Mouse (Mus musculus): Measurements from ENCODE around the gene Olfr631. TPM values are rescaled to one million over a fixed set of nuclear protein-coding genes. Genes with fewer than 3 reads are reported as not detected.

The Olfr631 gene
- not detected for polyA plus RNA-seq (2014; fragmentation: Illumina TruSeq; extraction: RNeasy Lipid Tissue Mini Kit (QIAGEN cat#74804); ENCODE audit: low read depth, low replicate concordance)

GRCm38 (mm10) chr7:103928525-103928924, at the start of gene Olfr631:
Gene Olfr631 (plus strand): TSS chr7:103928825.

GRCm38 (mm10) chr7:103886152-103886551, 42.5 kb upstream of the Olfr631 start, which contains the start of gene Olfr66:
Gene Olfr66 (minus strand): TSS chr7:103886252.

GRCm38 (mm10) chr7:103894385-103894784, 34.2 kb upstream of the Olfr631 start, which contains the start of gene Olfr64:
Gene Olfr64 (minus strand): TSS chr7:103894485.

GRCm38 (mm10) chr7:103903187-103903586, 25.4 kb upstream of the Olfr631 start, which contains the start of gene Olfr65:
Gene Olfr65 (plus strand): TSS chr7:103903487.

GRCm38 (mm10) chr7:103934264-103934663, 5.6 kb downstream of the Olfr631 start, which contains the start of gene Olfr632:
Gene Olfr632 (plus strand): TSS chr7:103934347.

GRCm38 (mm10) chr7:103944137-103944536, 15.5 kb downstream of the Olfr631 start, which contains the start of gene Olfr633:
Gene Olfr633 (plus strand): TSS chr7:103944437.

GRCm38 (mm10) chr7:103970852-103971251, 42.2 kb downstream of the Olfr631 start, which contains the start of gene Olfr635:
Gene Olfr635 (plus strand): TSS chr7:103971152.

Other genes with a start within 250 kb of the Olfr631 start
- gene Olfr625-ps1, start 246.1 kb upstream of the Olfr631 start, polyA plus RNA-seq (2014; fragmentation: Illumina TruSeq; extraction: RNeasy Lipid Tissue Mini Kit (QIAGEN cat#74804); ENCODE audit: low read depth, low replicate concordance), result not detected
- gene Olfr243, start 214.2 kb upstream of the Olfr631 start, polyA plus RNA-seq (2014; fragmentation: Illumina TruSeq; extraction: RNeasy Lipid Tissue Mini Kit (QIAGEN cat#74804); ENCODE audit: low read depth, low replicate concordance), result not detected
- not detected for gene Olfr628, start 198.5 kb upstream of the Olfr631 start, polyA plus RNA-seq (2014; fragmentation: Illumina TruSeq; extraction: RNeasy Lipid Tissue Mini Kit (QIAGEN cat#74804); ENCODE audit: low read depth, low replicate concordance)
- not detected for gene Olfr629, start 183.9 kb upstream of the Olfr631 start, polyA plus RNA-seq (2014; fragmentation: Illumina TruSeq; extraction: RNeasy Lipid Tissue Mini Kit (QIAGEN cat#74804); ENCODE audit: low read depth, low replicate concordance)
- not detected for gene Olfr630, start 171.5 kb upstream of the Olfr631 start, polyA plus RNA-seq (2014; fragmentation: Illumina TruSeq; extraction: RNeasy Lipid Tissue Mini Kit (QIAGEN cat#74804); ENCODE audit: low read depth, low replicate concordance)
- not detected for gene Olfr69, start 157.2 kb upstream of the Olfr631 start, polyA plus RNA-seq (2014; fragmentation: Illumina TruSeq; extraction: RNeasy Lipid Tissue Mini Kit (QIAGEN cat#74804); ENCODE audit: low read depth, low replicate concordance)
- gene Olfr68, start 149.1 kb upstream of the Olfr631 start, polyA plus RNA-seq (2014; fragmentation: Illumina TruSeq; extraction: RNeasy Lipid Tissue Mini Kit (QIAGEN cat#74804); ENCODE audit: low read depth, low replicate concordance), result not detected
- not detected for gene Olfr67, start 137.0 kb upstream of the Olfr631 start, polyA plus RNA-seq (2014; fragmentation: Illumina TruSeq; extraction: RNeasy Lipid Tissue Mini Kit (QIAGEN cat#74804); ENCODE audit: low read depth, low replicate concordance)
- gene Hbb-bt, start 114.8 kb upstream of the Olfr631 start, polyA plus RNA-seq (2014; fragmentation: Illumina TruSeq; extraction: RNeasy Lipid Tissue Mini Kit (QIAGEN cat#74804); ENCODE audit: low read depth, low replicate concordance), result 7.8 TPM
- gene Hbb-bs, start 100.7 kb upstream of the Olfr631 start, polyA plus RNA-seq (2014; fragmentation: Illumina TruSeq; extraction: RNeasy Lipid Tissue Mini Kit (QIAGEN cat#74804); ENCODE audit: low read depth, low replicate concordance), result 111 TPM
- not detected for gene Hbb-bh2, start 88.3 kb upstream of the Olfr631 start, polyA plus RNA-seq (2014; fragmentation: Illumina TruSeq; extraction: RNeasy Lipid Tissue Mini Kit (QIAGEN cat#74804); ENCODE audit: low read depth, low replicate concordance)
- not detected for gene Hbb-bh1, start 85.7 kb upstream of the Olfr631 start, polyA plus RNA-seq (2014; fragmentation: Illumina TruSeq; extraction: RNeasy Lipid Tissue Mini Kit (QIAGEN cat#74804); ENCODE audit: low read depth, low replicate concordance)
- gene Hbb-y, start 75.6 kb upstream of the Olfr631 start, polyA plus RNA-seq (2014; fragmentation: Illumina TruSeq; extraction: RNeasy Lipid Tissue Mini Kit (QIAGEN cat#74804); ENCODE audit: low read depth, low replicate concordance), result not detected
- gene Olfr66, start 42.6 kb upstream of the Olfr631 start, polyA plus RNA-seq (2014; fragmentation: Illumina TruSeq; extraction: RNeasy Lipid Tissue Mini Kit (QIAGEN cat#74804); ENCODE audit: low read depth, low replicate concordance), result not detected
- not detected for gene Olfr64, start 34.3 kb upstream of the Olfr631 start, polyA plus RNA-seq (2014; fragmentation: Illumina TruSeq; extraction: RNeasy Lipid Tissue Mini Kit (QIAGEN cat#74804); ENCODE audit: low read depth, low replicate concordance)
- not detected for gene Olfr65, start 25.3 kb upstream of the Olfr631 start, polyA plus RNA-seq (2014; fragmentation: Illumina TruSeq; extraction: RNeasy Lipid Tissue Mini Kit (QIAGEN cat#74804); ENCODE audit: low read depth, low replicate concordance)
- gene Olfr632, start 5.5 kb downstream of the Olfr631 start, polyA plus RNA-seq (2014; fragmentation: Illumina TruSeq; extraction: RNeasy Lipid Tissue Mini Kit (QIAGEN cat#74804); ENCODE audit: low read depth, low replicate concordance), result not detected
- gene Olfr633, start 15.6 kb downstream of the Olfr631 start, polyA plus RNA-seq (2014; fragmentation: Illumina TruSeq; extraction: RNeasy Lipid Tissue Mini Kit (QIAGEN cat#74804); ENCODE audit: low read depth, low replicate concordance), result not detected
- not detected for gene Olfr635, start 42.3 kb downstream of the Olfr631 start, polyA plus RNA-seq (2014; fragmentation: Illumina TruSeq; extraction: RNeasy Lipid Tissue Mini Kit (QIAGEN cat#74804); ENCODE audit: low read depth, low replicate concordance)
- gene Olfr638, start 69.9 kb downstream of the Olfr631 start, polyA plus RNA-seq (2014; fragmentation: Illumina TruSeq; extraction: RNeasy Lipid Tissue Mini Kit (QIAGEN cat#74804); ENCODE audit: low read depth, low replicate concordance), result not detected
- not detected for gene Olfr639, start 88.5 kb downstream of the Olfr631 start, polyA plus RNA-seq (2014; fragmentation: Illumina TruSeq; extraction: RNeasy Lipid Tissue Mini Kit (QIAGEN cat#74804); ENCODE audit: low read depth, low replicate concordance)
- gene Olfr640, start 96.7 kb downstream of the Olfr631 start, polyA plus RNA-seq (2014; fragmentation: Illumina TruSeq; extraction: RNeasy Lipid Tissue Mini Kit (QIAGEN cat#74804); ENCODE audit: low read depth, low replicate concordance), result not detected
- gene Olfr641, start 106.6 kb downstream of the Olfr631 start, polyA plus RNA-seq (2014; fragmentation: Illumina TruSeq; extraction: RNeasy Lipid Tissue Mini Kit (QIAGEN cat#74804); ENCODE audit: low read depth, low replicate concordance), result not detected
- not detected for gene Olfr642, start 123.8 kb downstream of the Olfr631 start, polyA plus RNA-seq (2014; fragmentation: Illumina TruSeq; extraction: RNeasy Lipid Tissue Mini Kit (QIAGEN cat#74804); ENCODE audit: low read depth, low replicate concordance)
- not detected for gene 4930516K23Rik, start 132.6 kb downstream of the Olfr631 start, polyA plus RNA-seq (2014; fragmentation: Illumina TruSeq; extraction: RNeasy Lipid Tissue Mini Kit (QIAGEN cat#74804); ENCODE audit: low read depth, low replicate concordance)
- not detected for gene Olfr644, start 143.0 kb downstream of the Olfr631 start, polyA plus RNA-seq (2014; fragmentation: Illumina TruSeq; extraction: RNeasy Lipid Tissue Mini Kit (QIAGEN cat#74804); ENCODE audit: low read depth, low replicate concordance)
- not detected for gene Olfr645, start 156.6 kb downstream of the Olfr631 start, polyA plus RNA-seq (2014; fragmentation: Illumina TruSeq; extraction: RNeasy Lipid Tissue Mini Kit (QIAGEN cat#74804); ENCODE audit: low read depth, low replicate concordance)
- gene Olfr646, start 176.0 kb downstream of the Olfr631 start, polyA plus RNA-seq (2014; fragmentation: Illumina TruSeq; extraction: RNeasy Lipid Tissue Mini Kit (QIAGEN cat#74804); ENCODE audit: low read depth, low replicate concordance), result not detected
- not detected for gene Ubqln5, start 201.0 kb downstream of the Olfr631 start, polyA plus RNA-seq (2014; fragmentation: Illumina TruSeq; extraction: RNeasy Lipid Tissue Mini Kit (QIAGEN cat#74804); ENCODE audit: low read depth, low replicate concordance)
- not detected for gene Olfr643, start 208.6 kb downstream of the Olfr631 start, polyA plus RNA-seq (2014; fragmentation: Illumina TruSeq; extraction: RNeasy Lipid Tissue Mini Kit (QIAGEN cat#74804); ENCODE audit: low read depth, low replicate concordance)
- not detected for gene Ubqln3, start 214.5 kb downstream of the Olfr631 start, polyA plus RNA-seq (2014; fragmentation: Illumina TruSeq; extraction: RNeasy Lipid Tissue Mini Kit (QIAGEN cat#74804); ENCODE audit: low read depth, low replicate concordance)
- not detected for gene Ubqlnl, start 221.7 kb downstream of the Olfr631 start, polyA plus RNA-seq (2014; fragmentation: Illumina TruSeq; extraction: RNeasy Lipid Tissue Mini Kit (QIAGEN cat#74804); ENCODE audit: low read depth, low replicate concordance)
- gene Olfm5, start 236.0 kb downstream of the Olfr631 start, polyA plus RNA-seq (2014; fragmentation: Illumina TruSeq; extraction: RNeasy Lipid Tissue Mini Kit (QIAGEN cat#74804); ENCODE audit: low read depth, low replicate concordance), result not detected